13 mouse cellular contexts compared by ENCODE assay signal in genomic region chr12:111795180-111795895, GRCm38 (mm10). TPM values are rescaled to one million over a fixed set of nuclear protein-coding genes. Genes with fewer than 3 reads are reported as not detected.
DNase-seq lines count a peak whose midpoint lies in the region; ATAC-seq and TF ChIP-seq lines count a peak whose summit lies in the region.
"Had no signal": no experiment of that assay in that cellular context is flagged by ENCODE, and none has a peak within 500 bp of the region (broad histone marks: within the 10 kb centered on the region; RNA-seq: fewer than 3 reads in every experiment).

No protein-coding gene starts in this region.

- no peak for ATAC-seq in cerebellum, adult (ENCODE audit: insufficient number of reproducible peaks, low FRiP score, low TSS enrichment)
- no peak for ATAC-seq in hindbrain, embryonic 13.5 days (ENCODE audit: low FRiP score)
- ATAC-seq in hindbrain, embryonic 14.5 days (ENCODE audit: low FRiP score): no peak

- H3K9ac ChIP-seq in hindbrain, embryonic 13.5 days: no peak overlapping the region
- H3K9ac ChIP-seq in hindbrain, embryonic 14.5 days: no peak overlapping the region
- H3K9ac ChIP-seq: heart, embryonic 13.5 days; liver, embryonic 14.5 days had no signal

- intact Hi-C loops in left cerebral cortex, adult 2 months (cut with DNase I): no loop called here
- intact Hi-C loops in left cerebral cortex, postnatal 25 days (cut with DNase I): no loop called here

- no peaks in the 10 kb centered on the region for H3K79me2 ChIP-seq in myocyte (ENCODE audit: control insufficient read depth, insufficient read depth)

- TF ChIP-seq CTCF in left cerebral cortex, adult 2 months (IDR thresholded peaks at IDR 0.05): no peak

- no peak overlapping the region for H3K4me3 ChIP-seq in left cerebral cortex, adult 2 months
- no peak overlapping the region for H3K4me3 ChIP-seq in myocyte
- no peak overlapping the region for H3K4me3 ChIP-seq in hindbrain, embryonic 13.5 days
- no peak overlapping the region for H3K4me3 ChIP-seq in hindbrain, embryonic 14.5 days (replicated peaks; ENCODE audit: low read length)
- H3K4me3 ChIP-seq: erythroblast, embryonic 14.5 days; heart, embryonic 13.5 days; midbrain, embryonic 10.5 days had no signal

- peak; percentile 55 for DNase-seq in cerebellum, adult 11 months
- no peak for DNase-seq in left cerebral cortex, adult 2 months (ENCODE audit: extremely low spot score in 1 of 2, low spot score in 2 of 2)
- DNase-seq in left cerebral cortex, postnatal 25 days (ENCODE audit: low spot score in 2 of 2): no peak
- peak; percentile 44 for DNase-seq in heart, adult 8-10 months (ENCODE audit: low spot score)
- DNase-seq in hindbrain, embryonic 14.5 days (ENCODE audit: low spot score): no peak
- DNase-seq: layer of hippocampus, postnatal 36 days had no signal

- no peak overlapping the region for H3ac ChIP-seq in myocyte (ENCODE audit: control insufficient read depth, insufficient read length)

- H3K4me2 ChIP-seq in myocyte (ENCODE audit: low read depth): no peak overlapping the region
- H3K4me2 ChIP-seq in hindbrain, embryonic 13.5 days: no peak overlapping the region
- H3K4me2 ChIP-seq in hindbrain, embryonic 14.5 days (replicated peaks): no peak overlapping the region
- H3K4me2 ChIP-seq: heart, embryonic 13.5 days had no signal

- 90% methylated on average over 28 of the region's 28 CpGs for WGBS in hindbrain, embryonic 13.5 days
- WGBS in hindbrain, embryonic 14.5 days: 90% methylated on average over 28 of the region's 28 CpGs

- no peaks in the 10 kb centered on the region for H3K27me3 ChIP-seq in myocyte (ENCODE audit: control insufficient read depth, insufficient read depth, insufficient read length)
- H3K27me3 ChIP-seq in hindbrain, embryonic 13.5 days: no peaks in the 10 kb centered on the region
- H3K27me3 ChIP-seq in hindbrain, embryonic 14.5 days (ENCODE audit: control insufficient read depth, insufficient read depth, low read length): no peaks in the 10 kb centered on the region
- H3K27me3 ChIP-seq: heart, embryonic 13.5 days had no signal

- TF ChIP-seq POLR2A in myocyte (IDR thresholded peaks at IDR 0.05; ENCODE audit: insufficient read length, low read depth): no peak

- H3K27ac ChIP-seq in left cerebral cortex, adult 2 months: peak overlapping the region; percentile 66; the same call in 1 of the 2 replicates
- H3K27ac ChIP-seq in hindbrain, embryonic 13.5 days: no peak overlapping the region
- H3K27ac ChIP-seq in hindbrain, embryonic 14.5 days: no peak overlapping the region
- H3K27ac ChIP-seq: heart, embryonic 13.5 days; liver, embryonic 14.5 days; midbrain, embryonic 10.5 days had no signal

- H3K36me3 ChIP-seq in myocyte (ENCODE audit: control insufficient read depth, insufficient read depth): peaks cover 11% of the 10 kb centered on the region
- peaks cover 93% of the 10 kb centered on the region for H3K36me3 ChIP-seq in hindbrain, embryonic 13.5 days
- peaks cover 91% of the 10 kb centered on the region for H3K36me3 ChIP-seq in hindbrain, embryonic 14.5 days (replicated peaks; ENCODE audit: control insufficient read depth, insufficient read depth)

- H3K4me1 ChIP-seq in hindbrain, embryonic 13.5 days (replicated peaks): peaks cover 8% of the 10 kb centered on the region; the same call in 1 of the 2 replicates
- no peaks in the 10 kb centered on the region for H3K4me1 ChIP-seq in hindbrain, embryonic 14.5 days (replicated peaks; ENCODE audit: control insufficient read depth, insufficient read depth, low read length)
- H3K4me1 ChIP-seq: midbrain, embryonic 10.5 days had no signal

- no peaks in the 10 kb centered on the region for H3K9me3 ChIP-seq in hindbrain, embryonic 13.5 days
- no peaks in the 10 kb centered on the region for H3K9me3 ChIP-seq in hindbrain, embryonic 14.5 days (ENCODE audit: control insufficient read depth, low read length)
- H3K9me3 ChIP-seq: heart, embryonic 13.5 days; midbrain, embryonic 10.5 days had no signal

TF ChIP-seq in myocyte, 11 proteins besides CTCF, POLR2A, EP300 and RAD21:
- TF ChIP-seq MYOG (IDR thresholded peaks at IDR 0.05; ENCODE audit: control insufficient read depth in 1 of 3, insufficient read depth in 1 of 3, insufficient read length in 2 of 3, low read depth in 2 of 3) (no peak), POLR2AphosphoS2 (IDR thresholded peaks at IDR 0.05; ENCODE audit: insufficient read length, low read depth) (peak; percentile 47)
TF ChIP-seq in myocyte: peak in this region for 1.

RNA-seq across cellular contexts. Expression of gene Xrcc3, which starts 18.3 kb away (rescaled TPM):
- total RNA-seq in left cerebral cortex, adult 2 months (2021): 1 to 10 TPM; 3.1 to 3.4 TPM
- total RNA-seq in left cerebral cortex, postnatal 25 days (2021): 1 to 10 TPM; 3.3 to 4.2 TPM
- 1 to 10 TPM in 1 of 4 experiments, under 1 TPM in 3; 0.54 to 1.1 (median 0.77) TPM for total RNA-seq in heart, adult 8-10 months (2022)
- polyA plus RNA-seq in myocyte (2012; fragmentation: generic; extraction: Trizol): 4.9 TPM
- polyA plus RNA-seq in hindbrain, embryonic 13.5 days (2015; fragmentation: Nextera tagmentation; extraction: Ambion mirVana): 3.1 and 3.6 TPM in 2 replicates
- polyA plus RNA-seq in hindbrain, embryonic 14.5 days (2014; fragmentation: Nextera tagmentation; extraction: Ambion mirVana): 2.6 and 3.1 TPM in 2 replicates

RNA-seq across cellular contexts. Expression of gene Zfyve21, which starts 18.6 kb away (rescaled TPM):
- total RNA-seq in left cerebral cortex, adult 2 months (2021): 10 to 100 TPM; 20.5 to 21.0 TPM
- total RNA-seq in left cerebral cortex, postnatal 25 days (2021): 10 to 100 TPM; 20.7 to 21.1 TPM
- 10 to 100 TPM; 57.5 to 90.1 (median 67.6) TPM for total RNA-seq in heart, adult 8-10 months (2022)
- polyA plus RNA-seq in myocyte (2012; fragmentation: generic; extraction: Trizol): 77.7 TPM
- 38.4 and 42.9 TPM in 2 replicates for polyA plus RNA-seq in hindbrain, embryonic 13.5 days (2015; fragmentation: Nextera tagmentation; extraction: Ambion mirVana)
- 36.7 and 40.1 TPM in 2 replicates for polyA plus RNA-seq in hindbrain, embryonic 14.5 days (2014; fragmentation: Nextera tagmentation; extraction: Ambion mirVana)

RNA-seq across cellular contexts. Expression of gene Klc1, which starts 36.7 kb away (rescaled TPM):
- 100 to 1,000 TPM; 746 to 823 TPM for total RNA-seq in left cerebral cortex, adult 2 months (2021)
- 100 to 1,000 TPM; 764 to 822 TPM for total RNA-seq in left cerebral cortex, postnatal 25 days (2021)
- total RNA-seq in heart, adult 8-10 months (2022): 10 to 100 TPM; 73.6 to 90.4 (median 83.5) TPM
- 252 TPM for polyA plus RNA-seq in myocyte (2012; fragmentation: generic; extraction: Trizol)
- polyA plus RNA-seq in hindbrain, embryonic 13.5 days (2015; fragmentation: Nextera tagmentation; extraction: Ambion mirVana): 571 and 589 TPM in 2 replicates
- polyA plus RNA-seq in hindbrain, embryonic 14.5 days (2014; fragmentation: Nextera tagmentation; extraction: Ambion mirVana): 586 and 635 TPM in 2 replicates

Comparison
In these comparisons a context has a peak if more than half of its experiments do, and no peak if none do; other contexts are left out.
1. DNase-seq: peak in cerebellum, adult 11 months (single experiment) and heart, adult 8-10 months (single experiment); none in left cerebral cortex, adult 2 months (0 of 2), left cerebral cortex, postnatal 25 days (0 of 2) and hindbrain, embryonic 14.5 days (single experiment).
2. RNA of gene Klc1, which starts 36.7 kb away (total RNA-seq): 746 to 823 TPM in left cerebral cortex, adult 2 months and 764 to 822 TPM in left cerebral cortex, postnatal 25 days; 73.6 to 90.4 TPM in heart, adult 8-10 months; every median in the first group is over 4 times any median in the second.